Mouse (Mus musculus) forebrain, embryonic 16.5 days (tissue): ENCODE data around the gene Bcl2. TPM values are rescaled to one million over a fixed set of nuclear protein-coding genes. Genes with fewer than 3 reads are reported as not detected.
A peak's percentile ranks its signal among the peaks of the same experiment; 100 is the strongest.
"Not testable (repeated sequence)": the region's sequence is repeated elsewhere in the genome, so short reads cannot be mapped to it uniquely, and the experiment has no call there.

Experiments
- ATAC-seq: fragments of 200-750 bp; cut with Nextera tagmentation; 2 replicates; pipeline ENCODE4 v1.8.0; 2017; ENCODE audit warnings: mild to moderate bottlenecking, moderate library complexity
- H3K27ac ChIP-seq: fragments of 300-500 bp; sonication (generic); 2 replicates; pipeline ENCODE4 v1.5.1; 2014; ENCODE audit warnings: low read length, control low read depth
- H3K27me3 ChIP-seq: fragments of 300-500 bp; sonication (generic); replicated peaks from 2 replicates; pipeline ENCODE4 v1.6.1; 2014; ENCODE audit warnings: low read length; ENCODE audit not compliant: control insufficient read depth, insufficient read depth
- H3K36me3 ChIP-seq: fragments of 300-500 bp; sonication (generic); 2 replicates; pipeline ENCODE4 v1.6.1; 2014; ENCODE audit not compliant: control insufficient read depth, insufficient read depth
- H3K4me1 ChIP-seq: fragments of 300-500 bp; sonication (generic); replicated peaks from 2 replicates; pipeline ENCODE4 v1.6.1; 2014; ENCODE audit warnings: low read length; ENCODE audit not compliant: control insufficient read depth, insufficient read depth
- H3K4me2 ChIP-seq: fragments of 300-500 bp; sonication (generic); 2 replicates; pipeline ENCODE4 v1.6.1; 2014; ENCODE audit warnings: mild to moderate bottlenecking, low read length, control low read depth
- H3K4me3 ChIP-seq: fragments of 300-500 bp; sonication (generic); replicated peaks from 2 replicates; pipeline ENCODE4 v1.5.1; 2014; ENCODE audit warnings: mild to moderate bottlenecking, low read length, control low read depth
- H3K9ac ChIP-seq: fragments of 300-500 bp; sonication (generic); replicated peaks from 2 replicates; pipeline ENCODE4 v1.6.1; 2014; ENCODE audit warnings: low read depth, low read length, control low read depth
- H3K9me3 ChIP-seq: fragments of 300-500 bp; sonication (generic); 2 replicates; pipeline ENCODE4 v1.6.1; 2016; ENCODE audit warnings: low read length; ENCODE audit not compliant: control insufficient read depth
- WGBS: fragments of 180-500 bp; shearing (Covaris S2); extraction: QIAGEN DNeasy Blood & Tissue Kit; methylation state at CpG from one replicate; pipeline ENCODE4 v1.1.7; 2014; 5-methylcytosine and 5-hydroxymethylcytosine counted together
- polyA plus RNA-seq: library from polyadenylated mRNA; unstranded; fragments of >200 nt; fragmentation: Nextera tagmentation; extraction: Ambion mirVana; gene quantifications from 2 replicates; pipeline ENCODE4 v1.2.1, GENCODE M21; 2015

Bcl2 gene
- polyA plus RNA-seq, 1 experiment from 2014 or later = 13.7 TPM

DNA sequence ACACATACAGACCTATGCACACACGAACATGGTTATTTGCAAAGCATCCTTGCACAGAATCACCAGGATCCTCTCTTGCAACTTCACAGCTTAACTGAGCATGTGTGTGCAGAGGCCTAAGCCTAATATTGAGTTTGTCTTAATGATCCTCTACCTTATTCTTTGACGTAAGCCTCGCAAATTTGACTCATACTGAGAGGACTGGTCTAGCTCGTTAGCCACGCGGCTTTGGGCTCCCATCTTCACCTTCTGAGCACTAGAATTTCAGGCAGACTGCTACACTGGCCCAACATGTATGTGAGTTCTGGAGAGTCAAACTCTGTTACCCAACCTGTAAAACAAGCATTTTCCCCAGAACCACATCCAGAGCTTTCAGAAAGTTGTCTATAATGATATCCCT lies 28.9 kb upstream of the Bcl2 start:
- no peak for ATAC-seq
- Histone ChIP-seq H3K27me3 (no peaks in the 10 kb centered on the region), H3K9ac (no peak overlapping the region), H3K4me1 (no peaks in the 10 kb centered on the region), H3K9me3 (no peaks in the 10 kb centered on the region), H3K4me2 (no peak overlapping the region), H3K4me3 (no peak overlapping the region), H3K27ac (no peak overlapping the region), H3K36me3 (peaks cover 14% of the 10 kb centered on the region)
- 65% methylated on average over 6 of the region's 6 CpGs for WGBS

DNA sequence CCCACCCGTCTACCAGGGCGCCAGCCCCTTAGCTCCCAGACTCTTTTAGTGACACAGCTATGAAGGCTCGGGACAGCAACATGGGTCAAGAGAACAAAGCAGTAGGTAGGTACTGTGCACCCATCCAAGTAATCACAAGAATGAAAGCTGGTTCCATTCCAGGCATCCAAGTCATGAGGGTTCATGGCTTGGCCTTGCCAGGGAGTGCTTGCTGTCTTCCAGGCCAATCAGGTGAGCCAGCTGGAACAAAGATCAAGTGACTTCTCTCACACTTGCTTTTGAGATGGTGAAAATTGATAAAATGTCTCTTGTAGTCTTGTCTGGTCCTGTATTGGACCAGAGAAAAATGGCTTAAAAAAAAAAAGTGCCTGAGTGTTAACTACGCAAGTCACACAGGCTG lies 26.7 kb upstream of the Bcl2 start:
- Histone ChIP-seq H3K4me1 (no peaks in the 10 kb centered on the region), H3K27me3 (no peaks in the 10 kb centered on the region), H3K9me3 (no peaks in the 10 kb centered on the region), H3K27ac (no peak overlapping the region), H3K9ac (no peak overlapping the region), H3K4me2 (no peak overlapping the region), H3K4me3 (no peak overlapping the region), H3K36me3 (peaks cover 6% of the 10 kb centered on the region)
- no peak for ATAC-seq
- WGBS = 96% methylated on average over 4 of the region's 4 CpGs

DNA sequence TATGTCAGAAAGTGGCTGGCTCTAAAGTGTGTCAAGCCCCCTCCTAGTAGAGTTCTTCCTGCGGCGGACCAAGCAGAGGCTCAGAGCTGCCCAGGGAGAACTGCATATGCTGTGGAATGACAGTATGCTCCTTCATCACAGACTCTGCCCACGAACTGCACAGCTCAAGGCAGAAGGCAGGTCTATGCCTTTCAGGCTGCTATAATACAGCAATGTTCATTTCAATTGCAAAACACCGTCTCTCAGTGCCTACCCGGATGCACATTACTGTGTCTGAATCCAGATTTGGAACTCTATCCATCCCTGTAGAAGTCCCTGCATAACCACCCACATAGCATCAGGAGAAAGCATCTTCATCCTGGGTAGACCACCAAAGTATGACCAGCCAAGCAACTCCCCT lies 25.7 kb upstream of the Bcl2 start:
- no peaks in the 10 kb centered on the region for H3K9me3 ChIP-seq

DNA sequence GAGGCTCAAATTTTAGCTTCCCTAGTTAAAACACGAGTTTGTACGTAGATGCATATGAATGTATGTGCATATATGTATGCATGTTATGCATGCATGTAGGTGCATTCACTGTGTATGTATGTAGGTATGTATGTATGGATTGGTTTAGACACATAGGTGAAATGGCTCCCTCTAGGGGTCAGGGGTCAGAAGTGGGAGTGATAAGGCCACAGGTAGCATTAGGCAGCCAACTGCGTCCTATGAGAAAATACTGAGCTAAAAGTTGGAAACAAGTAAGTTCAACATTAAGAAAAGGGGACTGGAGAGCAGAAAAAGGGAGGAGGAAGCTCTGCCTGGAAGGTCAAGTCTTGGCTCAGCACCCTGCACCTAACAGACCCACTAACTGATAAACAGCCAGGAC lies 24.0 kb upstream of the Bcl2 start:
- no peaks in the 10 kb centered on the region for H3K27me3 ChIP-seq
- 84% methylated on average over 3 of the region's 3 CpGs for WGBS
- no peak overlapping the region for H3K9ac ChIP-seq
- H3K4me3 ChIP-seq = no peak overlapping the region
- H3K9me3 ChIP-seq = no peaks in the 10 kb centered on the region
- H3K4me1 ChIP-seq = no peaks in the 10 kb centered on the region
- H3K36me3 ChIP-seq = peaks cover 8% of the 10 kb centered on the region; the same call in 1 of the 2 replicates
- H3K27ac ChIP-seq = no peak overlapping the region
- no peak overlapping the region for H3K4me2 ChIP-seq
- ATAC-seq = no peak

More for the DNA sequence above, 25.7 kb upstream of the Bcl2 start:
- H3K27me3 ChIP-seq = no peaks in the 10 kb centered on the region
- H3K4me1 ChIP-seq = no peaks in the 10 kb centered on the region
- H3K9ac ChIP-seq = no peak overlapping the region
- no peak for ATAC-seq
- H3K4me2 ChIP-seq = no peak overlapping the region
- peaks cover 3% of the 10 kb centered on the region; the same call in 1 of the 2 replicates for H3K36me3 ChIP-seq
- H3K27ac ChIP-seq = no peak overlapping the region
- no peak overlapping the region for H3K4me3 ChIP-seq
- WGBS = 91% methylated on average over 5 of the region's 5 CpGs

DNA sequence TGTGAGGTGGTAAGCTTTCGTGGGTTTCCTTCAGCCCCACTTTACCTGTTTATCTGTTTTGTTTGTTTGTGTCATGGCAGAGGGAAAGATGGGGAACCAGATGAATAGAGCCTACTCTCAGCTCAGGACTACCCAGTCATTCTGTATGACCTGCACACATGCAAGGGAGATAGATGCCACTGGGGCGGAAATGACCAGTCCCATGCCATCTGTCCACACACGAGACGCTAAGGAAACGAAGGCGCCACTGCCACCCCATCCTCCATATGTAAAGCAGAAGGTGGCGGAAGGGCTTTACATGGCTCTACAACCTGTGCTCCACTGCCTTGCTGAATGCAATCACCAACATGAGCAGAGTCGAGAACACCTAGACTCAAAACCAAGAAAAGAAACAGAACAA lies 22.1 kb upstream of the Bcl2 start:
- ATAC-seq = no peak
- Histone ChIP-seq H3K36me3 (peaks cover 8% of the 10 kb centered on the region; the same call in 1 of the 2 replicates), H3K4me2 (no peak overlapping the region), H3K4me1 (no peaks in the 10 kb centered on the region), H3K4me3 (no peak overlapping the region), H3K9ac (no peak overlapping the region), H3K9me3 (no peaks in the 10 kb centered on the region), H3K27me3 (no peaks in the 10 kb centered on the region), H3K27ac (no peak overlapping the region)
- WGBS = 90% methylated on average over 8 of the region's 8 CpGs

DNA sequence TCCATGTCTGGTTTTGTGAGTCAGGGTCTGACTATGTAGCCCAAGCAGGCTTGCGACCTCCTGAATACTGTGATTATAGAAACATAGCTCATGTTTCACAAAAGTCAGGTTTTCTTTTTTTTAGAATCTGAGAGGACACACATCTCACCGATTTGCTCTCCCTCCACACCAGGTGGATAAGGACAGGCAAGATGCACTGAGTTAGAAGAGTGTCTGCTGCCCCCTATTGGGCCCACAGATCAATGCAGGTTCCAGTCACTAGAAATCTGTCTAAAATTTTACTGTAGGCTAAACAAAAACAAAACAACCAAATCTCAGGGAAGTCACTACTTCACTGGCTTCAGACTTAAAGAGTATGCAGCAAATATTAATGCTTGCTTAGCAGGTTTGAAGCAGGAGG lies 21.5 kb upstream of the Bcl2 start:
- ATAC-seq = no peak
- WGBS = 57% methylated on average over 2 of the region's 2 CpGs
- Histone ChIP-seq H3K27ac (no peak overlapping the region), H3K27me3 (no peaks in the 10 kb centered on the region), H3K36me3 (peaks cover 8% of the 10 kb centered on the region; the same call in 1 of the 2 replicates), H3K9ac (no peak overlapping the region), H3K4me2 (no peak overlapping the region), H3K9me3 (no peaks in the 10 kb centered on the region), H3K4me3 (no peak overlapping the region), H3K4me1 (no peaks in the 10 kb centered on the region)

DNA sequence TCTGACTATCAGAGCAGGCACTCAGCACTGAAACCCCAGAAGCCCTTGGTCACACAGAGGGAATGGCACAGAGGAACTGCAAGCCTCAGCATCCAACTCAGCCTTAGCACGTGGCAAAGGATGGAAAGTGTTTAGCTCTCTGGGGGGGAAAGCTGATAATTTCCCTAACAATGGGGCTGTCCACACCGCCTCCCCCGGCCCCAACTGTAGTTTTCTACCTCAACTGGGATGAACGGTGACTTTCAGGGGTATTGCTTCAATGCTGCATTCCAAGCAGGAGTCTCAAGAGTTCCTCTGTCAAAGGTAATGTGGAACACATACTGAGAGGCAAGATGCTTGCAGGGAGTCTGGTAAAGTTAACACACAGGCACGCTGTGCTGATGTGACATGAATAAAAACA lies 8.0 kb upstream of the Bcl2 start:
- Histone ChIP-seq H3K4me2 (no peak overlapping the region), H3K9ac (no peak overlapping the region), H3K36me3 (no peaks in the 10 kb centered on the region), H3K9me3 (no peaks in the 10 kb centered on the region), H3K27ac (no peak overlapping the region), H3K27me3 (no peaks in the 10 kb centered on the region), H3K4me1 (no peaks in the 10 kb centered on the region), H3K4me3 (no peak overlapping the region)
- no peak for ATAC-seq
- WGBS = 23% methylated on average over 5 of the region's 5 CpGs

DNA sequence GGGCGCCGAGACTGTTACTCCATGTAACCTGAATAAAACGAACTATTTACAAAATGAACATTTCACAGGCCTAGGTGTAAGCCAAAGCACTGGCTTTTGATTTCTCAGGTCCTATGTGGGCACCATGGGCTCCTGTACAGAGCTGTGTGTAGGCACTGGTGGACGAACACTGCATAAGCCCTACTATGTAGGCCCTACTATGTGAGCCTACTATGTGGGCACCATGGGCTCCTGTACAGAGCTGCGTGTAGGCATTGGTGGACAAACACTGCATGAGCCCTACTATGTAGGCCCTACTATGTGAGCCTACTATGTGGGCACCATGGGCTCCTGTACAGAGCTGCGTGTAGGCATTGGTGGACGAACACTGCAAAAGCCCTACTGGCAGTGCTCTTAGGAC lies 3.7 kb upstream of the Bcl2 start:
- H3K27ac ChIP-seq, H3K4me2 ChIP-seq, H3K9ac ChIP-seq, H3K4me3 ChIP-seq, H3K36me3 ChIP-seq, H3K9me3 ChIP-seq, H3K4me1 ChIP-seq, H3K27me3 ChIP-seq, ATAC-seq: not testable (repeated sequence)
- WGBS = 72% methylated on average over 7 of the region's 7 CpGs

DNA sequence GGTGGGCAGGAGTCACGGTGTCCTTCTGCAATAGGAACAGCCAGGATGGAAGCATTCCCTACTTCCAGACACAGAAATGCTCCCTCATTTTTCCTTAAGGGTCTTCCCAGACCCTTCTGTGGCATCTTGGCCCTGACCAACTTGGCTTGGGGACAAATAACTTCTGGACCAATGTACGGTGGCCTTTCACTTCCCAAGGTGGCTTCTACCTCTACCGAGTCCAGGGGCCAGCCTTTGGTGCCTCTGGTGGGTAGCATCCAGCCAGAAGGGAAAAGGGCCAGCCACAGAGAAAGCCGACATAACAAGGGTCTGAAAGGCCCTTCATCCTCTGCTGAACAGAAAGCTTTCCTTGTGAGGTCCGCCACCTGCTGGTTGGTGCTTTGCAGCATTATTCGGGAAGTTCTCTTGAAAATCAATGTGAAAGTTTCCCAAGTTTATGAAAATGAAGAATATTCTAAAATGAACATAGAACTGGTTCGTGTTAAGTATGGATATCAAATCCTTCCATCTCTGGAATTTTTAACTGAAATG lies 3.1 kb upstream of the Bcl2 start:
- Histone ChIP-seq H3K36me3 (no peaks in the 10 kb centered on the region), H3K27me3 (no peaks in the 10 kb centered on the region), H3K9ac (0 out of 2 replicates have a peak overlapping the region, but pooled peaks have one; percentile 15), H3K4me3 (no peak overlapping the region), H3K4me2 (no peak overlapping the region), H3K27ac (no peak overlapping the region), H3K4me1 (peaks cover 13% of the 10 kb centered on the region), H3K9me3 (no peaks in the 10 kb centered on the region)
- ATAC-seq = no peak
- WGBS = 31% methylated on average over 7 of the region's 7 CpGs

DNA sequence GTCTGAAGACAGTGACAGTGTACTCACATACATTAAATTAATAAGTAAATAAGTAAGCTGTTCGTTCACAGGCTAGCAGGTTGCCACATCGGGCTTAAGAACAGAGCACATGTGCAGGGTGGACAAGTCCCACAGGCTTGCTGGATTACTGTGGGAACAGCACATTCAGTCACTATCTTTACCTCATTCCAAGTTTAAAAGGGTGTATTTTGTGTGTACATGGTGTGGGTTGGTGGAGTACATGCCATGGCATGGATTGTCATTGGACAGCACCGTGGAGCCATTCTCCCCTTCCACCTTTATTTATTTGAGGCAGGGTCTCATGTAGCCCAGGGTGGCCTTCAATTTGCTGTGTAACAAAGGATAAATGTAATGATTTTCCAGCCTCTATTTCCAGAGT lies 2.1 kb upstream of the Bcl2 start:
- Histone ChIP-seq H3K36me3 (no peaks in the 10 kb centered on the region), H3K4me3 (no peak overlapping the region), H3K9ac (no peak overlapping the region), H3K4me2 (no peak overlapping the region), H3K27ac (no peak overlapping the region), H3K4me1 (peaks cover 22% of the 10 kb centered on the region), H3K27me3 (no peaks in the 10 kb centered on the region), H3K9me3 (no peaks in the 10 kb centered on the region)
- no peak for ATAC-seq
- 89% methylated on average over 3 of the region's 3 CpGs for WGBS
